Mouse (Mus musculus) spleen, adult 2 months (tissue): ENCODE results near the gene AV320801. TPM values are rescaled to one million over a fixed set of nuclear protein-coding genes. Genes with fewer than 3 reads are reported as not detected.
"Not testable (repeated sequence)": the region's sequence is repeated elsewhere in the genome, so short reads cannot be mapped to it uniquely, and the experiment has no call there.

Experiments
- DNase-seq, 2 experiments: peaks; one replicate each; pipeline versions ENCODE4 v3.0.0 to v3.0.0-alpha.2; 2012 to 2021; ENCODE audit warnings: low spot score in 2 of 2, low read depth in 1 of 2
- H3K27ac ChIP-seq: fragments of 200-500 bp; 2 replicates; pipeline ENCODE4 v1.5.1; 2012; ENCODE audit warnings: low read length, inconsistent platforms; ENCODE audit not compliant: insufficient read depth
- H3K27me3 ChIP-seq: fragments of 200-500 bp; 2 replicates; pipeline ENCODE4 v1.6.1; 2012; ENCODE audit warnings: mild to moderate bottlenecking, moderate library complexity, low read length, inconsistent platforms; ENCODE audit not compliant: control insufficient read depth, insufficient read depth
- H3K36me3 ChIP-seq: fragments of 200-500 bp; 2 replicates; pipeline ENCODE4 v1.6.1; 2012; ENCODE audit warnings: mild to moderate bottlenecking, low read length, inconsistent platforms; ENCODE audit not compliant: control insufficient read depth, insufficient read depth
- H3K4me1 ChIP-seq: fragments of 200-500 bp; 2 replicates; pipeline ENCODE4 v1.6.1; 2011; ENCODE audit warnings: inconsistent platforms; ENCODE audit not compliant: control insufficient read depth, insufficient read depth, insufficient read length
- H3K4me3 ChIP-seq: fragments of 200-500 bp; 2 replicates; pipeline ENCODE4 v1.5.1; 2011; ENCODE audit warnings: mild to moderate bottlenecking, inconsistent platforms; ENCODE audit not compliant: insufficient read depth, insufficient read length; ENCODE audit errors: extremely low read depth
- WGBS: fragments of 180-500 bp; shearing (Covaris S2); methylation state at CpG from one replicate; pipeline ENCODE4 v1.1.7; 2018; 5-methylcytosine and 5-hydroxymethylcytosine counted together
- polyA plus RNA-seq: library from polyadenylated mRNA; depleted of rRNA; stranded (reverse); fragments of >200 nt; gene quantifications from 2 replicates; pipeline ENCODE4 v1.2.3, GENCODE M21; 2012; rRNA removed

AV320801 gene
- polyA plus RNA-seq = not detected in 2 replicates

DNA sequence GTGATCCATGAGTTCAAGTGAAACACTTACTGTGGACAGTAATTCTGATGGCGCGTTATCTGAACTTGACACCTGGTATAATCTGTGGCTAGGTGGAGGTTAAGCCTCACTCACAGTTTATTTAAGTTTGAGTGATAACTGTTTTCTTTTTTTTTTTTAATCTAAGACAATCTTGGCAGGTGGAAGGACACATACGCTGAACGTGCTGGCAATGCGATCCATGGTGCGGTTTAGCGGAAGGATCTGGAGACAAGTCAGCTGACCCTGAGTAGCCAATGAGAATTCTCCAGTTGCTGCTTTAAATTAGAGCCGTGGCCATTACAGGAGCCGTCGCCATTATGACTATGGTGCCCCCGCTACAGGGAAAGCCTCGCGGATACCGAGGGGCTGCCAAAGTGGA is at the start of gene AV320801:
TSS of gene AV320801 (plus strand) at position 301 of the 400 bp plus-strand sequence.
- not testable (repeated sequence) for H3K36me3 ChIP-seq, H3K27me3 ChIP-seq, H3K4me3 ChIP-seq, H3K4me1 ChIP-seq, H3K27ac ChIP-seq, DNase-seq
- 100% methylated on average over 6 of the region's 14 CpGs for WGBS

DNA sequence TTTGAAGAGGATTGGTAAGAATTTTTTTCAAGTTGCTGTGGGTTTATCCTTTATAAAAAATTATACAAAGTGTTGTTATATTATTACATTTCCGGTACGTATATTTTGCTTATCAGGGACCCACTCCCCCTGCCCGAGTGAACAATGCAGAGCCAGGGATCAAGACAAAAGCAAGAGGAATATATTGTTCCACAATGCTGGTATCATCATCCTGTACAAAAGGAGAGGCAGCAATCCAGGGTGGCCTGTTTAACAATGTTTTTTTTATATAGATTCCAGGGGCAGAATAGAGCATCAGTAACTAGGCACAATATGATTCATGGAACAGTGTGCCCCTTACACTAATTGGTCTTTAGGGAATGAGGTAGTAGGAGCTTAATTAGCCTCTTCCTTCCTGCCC is 30.2 kb upstream of the AV320801 start:
- H3K4me1 ChIP-seq, H3K36me3 ChIP-seq, DNase-seq, H3K27ac ChIP-seq, H3K4me3 ChIP-seq, H3K27me3 ChIP-seq: not testable (repeated sequence)
- no CpG with 5 or more reads among the region's 3 CpGs for WGBS

DNA sequence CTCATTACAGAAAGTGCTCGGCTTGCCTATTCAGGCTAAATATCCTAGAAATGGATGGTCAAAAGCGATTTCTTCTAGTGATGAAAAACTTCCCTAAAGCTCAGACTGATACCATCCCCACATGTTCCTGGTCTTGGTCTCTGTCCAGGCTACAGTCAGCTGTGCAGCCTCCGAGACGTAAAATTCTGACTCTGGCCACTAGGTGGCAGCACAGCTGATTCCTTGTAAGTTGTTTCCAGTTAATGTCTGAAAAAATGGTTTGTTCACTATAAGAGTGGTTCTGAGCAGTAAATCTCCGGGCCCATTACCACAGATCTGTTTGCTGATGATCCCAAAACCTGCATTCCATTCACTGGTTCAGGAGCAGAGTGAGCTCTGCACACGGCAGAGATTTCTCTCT is 12.5 kb upstream of the AV320801 start:
- H3K27ac ChIP-seq, H3K36me3 ChIP-seq, DNase-seq, H3K4me1 ChIP-seq, H3K27me3 ChIP-seq, H3K4me3 ChIP-seq: not testable (repeated sequence)
- no CpG with 5 or more reads among the region's 6 CpGs for WGBS

DNA sequence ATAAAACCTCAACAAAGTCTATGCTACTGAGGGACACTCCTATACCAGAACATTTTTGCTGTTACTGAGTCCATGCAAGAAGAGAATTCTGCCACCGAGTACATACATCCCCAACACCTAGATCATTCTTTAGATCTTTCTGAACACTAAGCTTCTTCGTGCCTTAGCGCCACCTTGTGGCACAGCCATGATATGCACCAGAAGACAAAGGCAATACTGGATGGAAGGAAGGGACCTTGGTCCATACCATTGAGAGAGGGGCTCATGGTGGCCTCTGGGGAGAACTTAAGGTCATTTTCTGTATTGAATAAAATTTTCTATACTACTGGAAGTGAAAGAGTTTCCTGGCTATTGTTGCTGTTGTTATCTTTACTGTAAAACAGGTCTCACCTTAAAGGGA is 11.2 kb upstream of the AV320801 start:
- not testable (repeated sequence) for H3K27me3 ChIP-seq, H3K4me3 ChIP-seq, DNase-seq, H3K4me1 ChIP-seq, H3K27ac ChIP-seq, H3K36me3 ChIP-seq
- WGBS = no CpG with 5 or more reads among the region's 3 CpGs

Other genes with a start within 250 kb of the AV320801 start
- not detected in 2 replicates for gene Pramel3, start 192.3 kb upstream of the AV320801 start, polyA plus RNA-seq
- not detected in 2 replicates for gene Gm5128, start 121.3 kb upstream of the AV320801 start, polyA plus RNA-seq
- not detected in 2 replicates for gene Gm7903, start 60.8 kb upstream of the AV320801 start, polyA plus RNA-seq
- 0.12 TPM in 1 of 2 replicates, not detected in the other for gene Nxf7, start 104.2 kb downstream of the AV320801 start, polyA plus RNA-seq
- gene Prame, start 133.1 kb downstream of the AV320801 start, polyA plus RNA-seq = not detected in 2 replicates
- not detected in 2 replicates for gene Tcp11x2, start 199.2 kb downstream of the AV320801 start, polyA plus RNA-seq
- gene Tmsb15a, start 230.7 kb downstream of the AV320801 start, polyA plus RNA-seq = not detected in 2 replicates
- 0.89 and 0.96 TPM in 2 replicates for gene Armcx5, start 248.1 kb downstream of the AV320801 start, polyA plus RNA-seq
- gene Gprasp1, start 248.1 kb downstream of the AV320801 start, polyA plus RNA-seq = 8.5 and 10.0 TPM in 2 replicates